Mouse (Mus musculus) neural tube, embryonic 11.5 days (tissue): ENCODE measurements at regions not wholly inside any gene's neighbourhood (a gene's known extent, or its start where the extent isn't known, plus 50 kb on each side); places are given as distances from the start of the nearest gene placed in this dataset.
A peak's percentile ranks its signal among the peaks of the same experiment; 100 is the strongest.

Source experiments
- ATAC-seq: fragments of 200-750 bp; cut with Nextera tagmentation; 2 replicates; pipeline ENCODE4 v1.8.0; 2017; ENCODE audit warnings: moderate number of reproducible peaks, mild to moderate bottlenecking, moderate TSS enrichment, moderate library complexity; ENCODE audit not compliant: insufficient read depth, low FRiP score, low TSS enrichment
- DNase-seq: peaks from one replicate; pipeline ENCODE4 v3.0.0-alpha.2; 2015; ENCODE audit warnings: low spot score
- H3K27ac ChIP-seq: fragments of 300-500 bp; sonication (generic); 2 replicates; pipeline ENCODE4 v1.5.1; 2014; ENCODE audit warnings: low read depth, mild to moderate bottlenecking, low read length
- H3K27me3 ChIP-seq: fragments of 300-500 bp; sonication (generic); 2 replicates; pipeline ENCODE4 v1.6.1; 2014; ENCODE audit warnings: mild to moderate bottlenecking, low read length, mixed read lengths; ENCODE audit not compliant: control insufficient read depth, insufficient read depth
- H3K36me3 ChIP-seq: fragments of 300-500 bp; sonication (generic); 2 replicates; pipeline ENCODE4 v1.6.1; 2014; ENCODE audit warnings: mild to moderate bottlenecking, low read length, moderate library complexity, mixed read lengths; ENCODE audit not compliant: control insufficient read depth, insufficient read depth
- H3K4me1 ChIP-seq: fragments of 300-500 bp; sonication (generic); 2 replicates; pipeline ENCODE4 v1.6.1; 2014; ENCODE audit warnings: low read length, mixed read lengths; ENCODE audit not compliant: control insufficient read depth, insufficient read depth
- H3K4me2 ChIP-seq: fragments of 300-500 bp; sonication (generic); 2 replicates; pipeline ENCODE4 v1.6.1; 2014; ENCODE audit warnings: low read depth, mild to moderate bottlenecking, moderate library complexity
- H3K4me3 ChIP-seq: fragments of 300-500 bp; sonication (generic); 2 replicates; pipeline ENCODE4 v1.5.1; 2014; ENCODE audit warnings: low read depth, low read length
- H3K9ac ChIP-seq: fragments of 300-500 bp; sonication (generic); 2 replicates; pipeline ENCODE4 v1.6.1; 2014; ENCODE audit warnings: mild to moderate bottlenecking, low read length
- H3K9me3 ChIP-seq: fragments of 300-500 bp; sonication (generic); 2 replicates; pipeline ENCODE4 v1.6.1; 2016; ENCODE audit warnings: low read length; ENCODE audit not compliant: control insufficient read depth
- WGBS: fragments of 180-500 bp; shearing (Covaris S2); extraction: QIAGEN DNeasy Blood & Tissue Kit; methylation state at CpG from one replicate; pipeline ENCODE4 v1.1.7; 2014; 5-methylcytosine and 5-hydroxymethylcytosine counted together

GRCm38 (mm10) chr2:48624040-48624439, 189.9 kb upstream of the Acvr2a start:
- Histone ChIP-seq H3K9me3 (no peaks in the 10 kb centered on the region), H3K4me1 (0 out of 2 replicates have a peak, but pooled peaks cover 2% of the 10 kb centered on the region), H3K27ac (no peak overlapping the region), H3K4me3 (no peak overlapping the region), H3K27me3 (no peaks in the 10 kb centered on the region), H3K9ac (no peak overlapping the region), H3K36me3 (no peaks in the 10 kb centered on the region), H3K4me2 (no peak overlapping the region)
- no peak for ATAC-seq
- 76% methylated on average over 6 of the region's 6 CpGs for WGBS
- DNase-seq, result no peak

GRCm38 (mm10) chr2:48624461-48624860, 189.4 kb upstream of the Acvr2a start:
- Histone ChIP-seq H3K9ac (no peak overlapping the region), H3K27me3 (no peaks in the 10 kb centered on the region), H3K4me1 (peaks cover 6% of the 10 kb centered on the region; the same call in 1 of the 2 replicates), H3K9me3 (no peaks in the 10 kb centered on the region), H3K27ac (no peak overlapping the region), H3K4me2 (no peak overlapping the region), H3K36me3 (no peaks in the 10 kb centered on the region), H3K4me3 (no peak overlapping the region)
- DNase-seq, result no peak
- no peak for ATAC-seq
- WGBS, result 84% methylated on average over 2 of the region's 2 CpGs

- ATAC-seq, result no peak
- DNase-seq, result no peak
- no peak overlapping the region for H3K4me3 ChIP-seq
- H3K9ac ChIP-seq, result no peak overlapping the region
- peaks cover 8% of the 10 kb centered on the region; the same call in 1 of the 2 replicates for H3K4me1 ChIP-seq
- H3K4me2 ChIP-seq, result no peak overlapping the region
- H3K27me3 ChIP-seq, result no peaks in the 10 kb centered on the region
- no peaks in the 10 kb centered on the region for H3K9me3 ChIP-seq
- H3K36me3 ChIP-seq, result no peaks in the 10 kb centered on the region
- no peak overlapping the region for H3K27ac ChIP-seq
- 71% methylated on average over 4 of the region's 4 CpGs for WGBS
Observed at GRCm38 (mm10) chr2:48627011-48627410, 186.9 kb upstream of the Acvr2a start.

- 45% methylated on average over 9 of the region's 9 CpGs for WGBS
- no peaks in the 10 kb centered on the region for H3K27me3 ChIP-seq
- H3K36me3 ChIP-seq, result no peaks in the 10 kb centered on the region
- DNase-seq, result peak; percentile 33
- H3K4me2 ChIP-seq, result no peak overlapping the region
- H3K9ac ChIP-seq, result no peak overlapping the region
- no peaks in the 10 kb centered on the region for H3K9me3 ChIP-seq
- no peak overlapping the region for H3K4me3 ChIP-seq
- H3K27ac ChIP-seq, result 0 out of 2 replicates have a peak overlapping the region, but pooled peaks have one; percentile 54
- ATAC-seq, result peak; percentile 80
- H3K4me1 ChIP-seq, result peaks cover 8% of the 10 kb centered on the region; the same call in 1 of the 2 replicates
Observed at GRCm38 (mm10) chr2:48629106-48630050, 184.5 kb upstream of the Acvr2a start.

GRCm38 (mm10) chr2:48634456-48635174, 179.3 kb upstream of the Acvr2a start:
- H3K9me3 ChIP-seq, result no peaks in the 10 kb centered on the region
- no peak overlapping the region for H3K9ac ChIP-seq
- peak; percentile 28 for DNase-seq
- H3K27ac ChIP-seq, result no peak overlapping the region
- ATAC-seq, result peak; percentile 71
- H3K27me3 ChIP-seq, result no peaks in the 10 kb centered on the region
- no peak overlapping the region for H3K4me3 ChIP-seq
- no peaks in the 10 kb centered on the region; the same call in 1 of the 2 replicates for H3K4me1 ChIP-seq
- no peaks in the 10 kb centered on the region for H3K36me3 ChIP-seq
- H3K4me2 ChIP-seq, result no peak overlapping the region
- 51% methylated on average over 10 of the region's 10 CpGs for WGBS

GRCm38 (mm10) chr2:48636108-48636507, 177.8 kb upstream of the Acvr2a start:
- no peaks in the 10 kb centered on the region for H3K4me1 ChIP-seq
- DNase-seq (no peak), ATAC-seq (no peak)
- no peaks in the 10 kb centered on the region for H3K27me3 ChIP-seq
- no peaks in the 10 kb centered on the region for H3K9me3 ChIP-seq
- H3K36me3 ChIP-seq, result no peaks in the 10 kb centered on the region
- no peak overlapping the region for H3K9ac ChIP-seq
- no peak overlapping the region for H3K4me2 ChIP-seq
- WGBS, result 66% methylated on average over 2 of the region's 2 CpGs
- no peak overlapping the region for H3K27ac ChIP-seq
- no peak overlapping the region for H3K4me3 ChIP-seq

GRCm38 (mm10) chr2:48644114-48644513, 169.8 kb upstream of the Acvr2a start:
- no peaks in the 10 kb centered on the region for H3K27me3 ChIP-seq
- no peak overlapping the region for H3K4me3 ChIP-seq
- no peak overlapping the region for H3K27ac ChIP-seq
- H3K4me2 ChIP-seq, result no peak overlapping the region
- ATAC-seq, result no peak
- H3K4me1 ChIP-seq, result no peaks in the 10 kb centered on the region
- 91% methylated on average over 3 of the region's 3 CpGs for WGBS
- H3K36me3 ChIP-seq, result no peaks in the 10 kb centered on the region
- H3K9me3 ChIP-seq, result no peaks in the 10 kb centered on the region
- DNase-seq, result no peak
- no peak overlapping the region for H3K9ac ChIP-seq

- no peak for ATAC-seq
- H3K4me2 ChIP-seq, result no peak overlapping the region
- WGBS, result 59% methylated on average over 2 of the region's 2 CpGs
Observed at GRCm38 (mm10) chr2:48650281-48650680, 163.6 kb upstream of the Acvr2a start.

More at GRCm38 (mm10) chr2:48650281-48650680, 163.6 kb upstream of the Acvr2a start:
- H3K9me3 ChIP-seq, result no peaks in the 10 kb centered on the region
- H3K27me3 ChIP-seq, result no peaks in the 10 kb centered on the region
- H3K27ac ChIP-seq, result no peak overlapping the region
- H3K36me3 ChIP-seq, result no peaks in the 10 kb centered on the region
- H3K4me1 ChIP-seq, result no peaks in the 10 kb centered on the region
- no peak overlapping the region for H3K4me3 ChIP-seq
- H3K9ac ChIP-seq, result no peak overlapping the region
- DNase-seq, result no peak
